11 mouse cellular contexts compared by ENCODE assay signal in genomic region chr11:119111345-119111744, GRCm38 (mm10). TPM values are rescaled to one million over a fixed set of nuclear protein-coding genes. Genes with fewer than 3 reads are reported as not detected.
A peak's percentile ranks its signal among the peaks of the same experiment; 100 is the strongest.
DNase-seq lines count a peak whose midpoint lies in the region; ATAC-seq and TF ChIP-seq lines count a peak whose summit lies in the region.
"Had no signal": no experiment of that assay in that cellular context is flagged by ENCODE, and none has a peak within 500 bp of the region (broad histone marks: within the 10 kb centered on the region; RNA-seq: fewer than 3 reads in every experiment).

No protein-coding gene starts in this region.

- H3K27me3 ChIP-seq in kidney, adult 2 months (replicated peaks; ENCODE audit: control insufficient read depth, insufficient read depth, low read length): no peaks in the 10 kb centered on the region
- peaks cover 3% of the 10 kb centered on the region; the same call in 1 of the 2 replicates for H3K27me3 ChIP-seq in kidney, embryonic 16.5 days (ENCODE audit: insufficient read depth, low read length)
- H3K27me3 ChIP-seq in liver, postnatal 0 days (ENCODE audit: insufficient read depth, low read length): no peaks in the 10 kb centered on the region
- H3K27me3 ChIP-seq: hindbrain, embryonic 15.5 days; limb, embryonic 15.5 days; neural tube, embryonic 12.5 days had no signal

- 39% methylated on average over 7 of the region's 7 CpGs for WGBS in kidney, adult 2 months
- WGBS in kidney, embryonic 16.5 days: 19% methylated on average over 7 of the region's 7 CpGs
- WGBS in liver, postnatal 0 days (ENCODE audit: insufficient replicate concordance): 19% methylated on average over 7 of the region's 7 CpGs

- H3K4me3 ChIP-seq in kidney, adult 2 months (ENCODE audit: insufficient read depth, low read depth, low read length): no peak overlapping the region
- no peak overlapping the region for H3K4me3 ChIP-seq in kidney, embryonic 16.5 days (ENCODE audit: low read length)
- no peak overlapping the region for H3K4me3 ChIP-seq in liver, postnatal 0 days (ENCODE audit: low read depth, low read length)
- H3K4me3 ChIP-seq: hindbrain, embryonic 15.5 days; limb, embryonic 15.5 days; neural tube, embryonic 12.5 days had no signal

- TF ChIP-seq CTCF in kidney, adult 2 months (conservative IDR thresholded peaks at IDR 0.05; ENCODE audit: insufficient read depth, insufficient read length, low read depth, low read length): no peak
- no peak for TF ChIP-seq CTCF in liver, postnatal 0 days (IDR thresholded peaks at IDR 0.05; ENCODE audit: low read depth)

- H3K27ac ChIP-seq in kidney, adult 2 months (ENCODE audit: insufficient read depth, low read depth, low read length): no peak overlapping the region
- no peak overlapping the region for H3K27ac ChIP-seq in kidney, embryonic 16.5 days (ENCODE audit: low read length)
- no peak overlapping the region for H3K27ac ChIP-seq in liver, postnatal 0 days (ENCODE audit: low read depth)
- H3K27ac ChIP-seq: hindbrain, embryonic 15.5 days; limb, embryonic 15.5 days; neural tube, embryonic 12.5 days had no signal

- H3K9ac ChIP-seq in kidney, embryonic 16.5 days (replicated peaks; ENCODE audit: low read length): no peak overlapping the region
- no peak overlapping the region for H3K9ac ChIP-seq in liver, postnatal 0 days (replicated peaks)
- H3K9ac ChIP-seq: hindbrain, embryonic 15.5 days; limb, embryonic 15.5 days; neural tube, embryonic 12.5 days had no signal

- no peak for TF ChIP-seq EP300 in liver, postnatal 0 days (IDR thresholded peaks at IDR 0.05; ENCODE audit: low read depth)

- DNase-seq in kidney, adult 2 months: peak; percentile 36
- DNase-seq in A20 (ENCODE audit: low read depth, low spot score): peak; percentile 70
- DNase-seq in embryo, embryonic 10.5 days (ENCODE audit: low spot score): peak; percentile 47
- DNase-seq in liver, postnatal 0 days: peak; percentile 83
- DNase-seq in layer of hippocampus, adult 8-10 months (ENCODE audit: low spot score in 2 of 2): no peak
- DNase-seq in urinary bladder, postnatal 36 days (ENCODE audit: low spot score in 2 of 2): no peak

- no peak for TF ChIP-seq POLR2A in kidney, adult 2 months (IDR thresholded peaks at IDR 0.05; ENCODE audit: low read depth, low read length)

- no peaks in the 10 kb centered on the region for H3K36me3 ChIP-seq in kidney, adult 2 months (ENCODE audit: control insufficient read depth, insufficient read depth, low read length)
- H3K36me3 ChIP-seq in kidney, embryonic 16.5 days (ENCODE audit: insufficient read depth, low read length): no peaks in the 10 kb centered on the region
- H3K36me3 ChIP-seq in liver, postnatal 0 days (replicated peaks; ENCODE audit: insufficient read depth, low read length): no peaks in the 10 kb centered on the region
- H3K36me3 ChIP-seq: hindbrain, embryonic 15.5 days; limb, embryonic 15.5 days; neural tube, embryonic 12.5 days had no signal

- peaks cover 6% of the 10 kb centered on the region for H3K4me1 ChIP-seq in kidney, adult 2 months (ENCODE audit: control insufficient read depth, insufficient read depth, low read length)
- H3K4me1 ChIP-seq in kidney, embryonic 16.5 days (ENCODE audit: insufficient read depth, low read length): no peaks in the 10 kb centered on the region
- H3K4me1 ChIP-seq in liver, postnatal 0 days (ENCODE audit: insufficient read depth): peaks cover 11% of the 10 kb centered on the region
- H3K4me1 ChIP-seq: limb, embryonic 15.5 days had no signal

- ATAC-seq in kidney, embryonic 16.5 days (ENCODE audit: low FRiP score, low TSS enrichment): no peak
- ATAC-seq in liver, postnatal 0 days: peak; percentile 18; the same call in 1 of the 2 replicates
- ATAC-seq in activated CD4-positive, CD25-positive, alpha-beta regulatory T cell, adult 4 months: no peak

- H3K4me2 ChIP-seq in kidney, embryonic 16.5 days (replicated peaks; ENCODE audit: low read depth, low read length): no peak overlapping the region
- no peak overlapping the region for H3K4me2 ChIP-seq in liver, postnatal 0 days (ENCODE audit: low read depth, low read length)
- H3K4me2 ChIP-seq: hindbrain, embryonic 15.5 days; limb, embryonic 15.5 days; neural tube, embryonic 12.5 days had no signal

- no peaks in the 10 kb centered on the region for H3K9me3 ChIP-seq in kidney, embryonic 16.5 days (ENCODE audit: low read length)
- no peaks in the 10 kb centered on the region for H3K9me3 ChIP-seq in liver, postnatal 0 days (ENCODE audit: low read length)
- H3K9me3 ChIP-seq: hindbrain, embryonic 15.5 days; limb, embryonic 15.5 days; neural tube, embryonic 12.5 days had no signal

RNA-seq across cellular contexts. Expression of gene Cbx4, which starts 25.3 kb away (rescaled TPM):
- 9.3 and 10.6 TPM in 2 replicates for polyA plus RNA-seq in kidney, adult 2 months (2012; rRNA removed)
- polyA plus RNA-seq in kidney, embryonic 16.5 days (2015; fragmentation: Nextera tagmentation; extraction: Ambion mirVana): 9.9 and 10.9 TPM in 2 replicates
- polyA plus RNA-seq in liver, postnatal 0 days (2015; fragmentation: Nextera tagmentation; extraction: Ambion mirVana): 2.8 and 4.7 TPM in 2 replicates
- 1 to 10 TPM; 2.0 to 2.4 TPM for polyA plus RNA-seq in activated CD4-positive, CD25-positive, alpha-beta regulatory T cell, adult 4 months (2017; shearing (Covaris generic))
- 10 to 100 TPM; 40.7 to 47.2 (median 44.0) TPM for total RNA-seq in layer of hippocampus, adult 8-10 months (2022)

Comparison
In these comparisons a context has a peak if more than half of its experiments do, and no peak if none do; other contexts are left out.
1. DNase-seq: peak in kidney, adult 2 months (single experiment), A20 (single experiment), embryo, embryonic 10.5 days (single experiment) and liver, postnatal 0 days (single experiment); none in layer of hippocampus, adult 8-10 months (0 of 2) and urinary bladder, postnatal 36 days (0 of 2).